In the genomic region with DNA sequence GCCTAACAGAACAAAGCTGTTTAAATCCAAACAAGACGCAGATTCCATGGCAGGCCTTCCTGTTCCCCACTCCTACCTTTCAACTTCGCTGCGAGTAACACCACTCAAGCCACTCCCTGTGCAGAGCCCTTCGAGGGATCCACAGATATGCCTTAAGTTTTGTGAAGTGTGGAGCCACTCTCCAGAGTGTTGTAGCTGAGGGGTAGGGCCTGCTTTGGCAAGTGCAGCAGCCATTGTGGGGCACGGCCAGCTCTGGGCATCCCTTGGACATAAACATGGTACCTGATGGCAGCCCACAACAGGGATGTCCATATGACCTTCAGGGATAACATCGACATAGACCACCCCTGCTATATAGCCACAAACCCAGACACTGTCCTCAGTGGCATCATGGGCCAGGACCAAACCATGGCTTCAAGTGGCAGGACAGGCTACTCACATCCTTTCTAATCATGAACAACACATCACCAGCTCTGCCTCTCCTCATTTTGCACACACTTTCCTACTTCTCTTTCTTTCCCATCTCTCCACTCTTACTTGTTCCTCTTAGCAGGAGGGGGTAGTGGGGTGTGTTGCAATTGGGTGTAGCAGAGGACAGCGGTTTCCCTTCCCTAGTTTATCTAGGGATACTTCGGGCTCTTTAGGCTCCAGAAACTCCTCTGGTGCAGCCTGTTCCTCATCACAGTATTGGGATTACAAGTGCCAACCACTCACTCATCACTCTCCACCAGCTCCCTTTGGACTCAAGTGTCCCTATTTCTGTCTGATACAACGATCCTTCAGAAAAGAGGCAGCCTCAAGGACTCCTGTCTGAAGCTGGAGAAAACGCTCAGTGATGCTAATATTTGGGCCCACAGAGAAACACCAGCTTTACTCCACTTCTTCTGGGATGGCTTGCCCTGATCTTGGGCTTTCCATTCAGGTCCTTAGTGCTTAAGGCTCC, we compare ENCODE assay signal across 32 mouse cellular contexts. TPM values are rescaled to one million over a fixed set of nuclear protein-coding genes. Genes with fewer than 3 reads are reported as not detected.
A peak's percentile ranks its signal among the peaks of the same experiment; 100 is the strongest.
DNase-seq lines count a peak whose midpoint lies in the region; ATAC-seq and TF ChIP-seq lines count a peak whose summit lies in the region.
"Had no signal": no experiment of that assay in that cellular context is flagged by ENCODE, and none has a peak within 500 bp of the region (broad histone marks: within the 10 kb centered on the region; RNA-seq: fewer than 3 reads in every experiment).

No protein-coding gene starts in this region.

- H3K4me1 ChIP-seq in heart, embryonic 11.5 days (ENCODE audit: control insufficient read depth, insufficient read depth, low read length), result peaks cover 14% of the 10 kb centered on the region
- no peaks in the 10 kb centered on the region for H3K4me1 ChIP-seq in liver, embryonic 15.5 days (replicated peaks)
- no peaks in the 10 kb centered on the region for H3K4me1 ChIP-seq in kidney, adult 2 months (ENCODE audit: control insufficient read depth, insufficient read depth, low read length)
- H3K4me1 ChIP-seq in forebrain, embryonic 10.5 days, result no peaks in the 10 kb centered on the region
- H3K4me1 ChIP-seq: limb, embryonic 12.5 days; midbrain, embryonic 12.5 days had no signal

- TF ChIP-seq CTCF in kidney, adult 2 months (conservative IDR thresholded peaks at IDR 0.05; ENCODE audit: insufficient read depth, insufficient read length, low read depth, low read length), result no peak

- WGBS in heart, embryonic 11.5 days (ENCODE audit: insufficient replicate concordance), result 57% methylated on average over 10 of the region's 10 CpGs
- 59% methylated on average over 10 of the region's 10 CpGs for WGBS in liver, embryonic 15.5 days (ENCODE audit: insufficient replicate concordance)
- 87% methylated on average over 10 of the region's 10 CpGs for WGBS in kidney, adult 2 months
- WGBS in forebrain, embryonic 10.5 days, result 89% methylated on average over 10 of the region's 10 CpGs

- H3K4me2 ChIP-seq in heart, embryonic 11.5 days, result no peak overlapping the region
- H3K4me2 ChIP-seq in liver, embryonic 15.5 days, result no peak overlapping the region; the same call in 1 of the 2 replicates
- H3K4me2 ChIP-seq: limb, embryonic 12.5 days; midbrain, embryonic 12.5 days had no signal

- no peak for TF ChIP-seq POLR2A in kidney, adult 2 months (IDR thresholded peaks at IDR 0.05; ENCODE audit: low read depth, low read length)

- no peak for DNase-seq in heart, postnatal 14 days
- no peak for DNase-seq in liver
- peak; percentile 37 for DNase-seq in skeletal muscle tissue, adult 2 months (ENCODE audit: low read depth, low spot score)
- DNase-seq in kidney, adult 2 months, result no peak
- DNase-seq in forebrain, embryonic 10.5 days (ENCODE audit: extremely low spot score, low spot score), result no peak
- DNase-seq: adrenal gland, postnatal 14 days; cerebellum, postnatal 14 days; embryo, embryonic 11 days; lung, adult 2 months; lung, postnatal 36 days; spleen, adult 18-20 months; thymus, adult 18-20 months; thymus, postnatal 4 days had no signal

- no peak overlapping the region for H3K9ac ChIP-seq in heart, embryonic 11.5 days (ENCODE audit: low read depth, low read length)
- no peak overlapping the region for H3K9ac ChIP-seq in liver, embryonic 15.5 days
- H3K9ac ChIP-seq: limb, embryonic 12.5 days; midbrain, embryonic 12.5 days had no signal

- H3K27ac ChIP-seq in heart, embryonic 11.5 days (ENCODE audit: low read depth, low read length), result 0 out of 2 replicates have a peak overlapping the region, but pooled peaks have one; percentile 55
- 0 out of 2 replicates have a peak overlapping the region, but pooled peaks have one; percentile 19 for H3K27ac ChIP-seq in liver, embryonic 15.5 days (replicated peaks)
- H3K27ac ChIP-seq in kidney, adult 2 months (ENCODE audit: insufficient read depth, low read depth, low read length), result no peak overlapping the region
- H3K27ac ChIP-seq in forebrain, embryonic 10.5 days, result no peak overlapping the region
- H3K27ac ChIP-seq: limb, embryonic 12.5 days; midbrain, embryonic 12.5 days had no signal

- H3K9me3 ChIP-seq in heart, embryonic 11.5 days (replicated peaks; ENCODE audit: control insufficient read depth, low read length), result no peaks in the 10 kb centered on the region
- H3K9me3 ChIP-seq in liver, embryonic 15.5 days (replicated peaks), result no peaks in the 10 kb centered on the region
- H3K9me3 ChIP-seq in forebrain, embryonic 10.5 days, result no peaks in the 10 kb centered on the region
- H3K9me3 ChIP-seq: G1E; limb, embryonic 12.5 days; midbrain, embryonic 12.5 days had no signal

- peaks cover 6% of the 10 kb centered on the region; the same call in 1 of the 2 replicates for H3K27me3 ChIP-seq in heart, embryonic 11.5 days (ENCODE audit: control insufficient read depth, insufficient read depth, low read length)
- no peaks in the 10 kb centered on the region for H3K27me3 ChIP-seq in liver, embryonic 15.5 days
- H3K27me3 ChIP-seq in kidney, adult 2 months (replicated peaks; ENCODE audit: control insufficient read depth, insufficient read depth, low read length), result no peaks in the 10 kb centered on the region
- no peaks in the 10 kb centered on the region for H3K27me3 ChIP-seq in forebrain, embryonic 10.5 days (ENCODE audit: poor library complexity, severe bottlenecking)
- H3K27me3 ChIP-seq: limb, embryonic 12.5 days; midbrain, embryonic 12.5 days had no signal

- no peak overlapping the region for H3K4me3 ChIP-seq in heart, embryonic 11.5 days (ENCODE audit: low read depth, low read length)
- no peak overlapping the region for H3K4me3 ChIP-seq in liver, embryonic 15.5 days (replicated peaks)
- no peak overlapping the region for H3K4me3 ChIP-seq in kidney, adult 2 months (ENCODE audit: insufficient read depth, low read depth, low read length)
- no peak overlapping the region for H3K4me3 ChIP-seq in forebrain, embryonic 10.5 days
- H3K4me3 ChIP-seq: limb, embryonic 12.5 days; midbrain, embryonic 12.5 days; myocyte had no signal

- no peaks in the 10 kb centered on the region for H3K36me3 ChIP-seq in heart, embryonic 11.5 days (ENCODE audit: control insufficient read depth, insufficient read depth, low read length)
- H3K36me3 ChIP-seq in liver, embryonic 15.5 days (replicated peaks), result no peaks in the 10 kb centered on the region
- no peaks in the 10 kb centered on the region for H3K36me3 ChIP-seq in kidney, adult 2 months (ENCODE audit: control insufficient read depth, insufficient read depth, low read length)
- H3K36me3 ChIP-seq in forebrain, embryonic 10.5 days (replicated peaks), result no peaks in the 10 kb centered on the region
- H3K36me3 ChIP-seq: G1E; limb, embryonic 12.5 days; midbrain, embryonic 12.5 days had no signal

- intact Hi-C loops in heart, postnatal 14 days (cut with DNase I), result no loop called here

- ATAC-seq in heart, embryonic 11.5 days (replicated peaks; ENCODE audit: insufficient number of reproducible peaks, low FRiP score, low TSS enrichment), result 0 out of 2 replicates have a peak, but pooled peaks have one; percentile 22
- ATAC-seq in liver, embryonic 15.5 days (ENCODE audit: insufficient read depth), result no peak; the same call in 1 of the 2 replicates
- peak; percentile 67 for ATAC-seq in granulocyte monocyte progenitor cell, adult 5-6 weeks (replicated peaks; ENCODE audit: poor library complexity, severe bottlenecking)
- ATAC-seq: activated CD4-positive, CD25-positive, alpha-beta regulatory T cell, adult 4 months; hindbrain, embryonic 16.5 days; intestine, embryonic 16.5 days had no signal

RNA-seq across cellular contexts. Expression of a gene that starts 2.7 kb away (rescaled TPM):
- polyA plus RNA-seq in heart, embryonic 11.5 days (2014; fragmentation: Nextera tagmentation; extraction: Ambion mirVana), result 65.0 and 75.3 TPM in 2 replicates
- total RNA-seq in heart, postnatal 14 days (2021), result 10 to 100 TPM; 93.0 to 99.3 TPM
- 653 and 723 TPM in 2 replicates for polyA plus RNA-seq in liver, embryonic 15.5 days (2015; fragmentation: Nextera tagmentation; extraction: Ambion mirVana)
- total RNA-seq in granulocyte monocyte progenitor cell, adult 5-6 weeks (2014; fragmentation: Nextera tagmentation), result 190 and 288 TPM in 2 replicates
- total RNA-seq in granulocyte monocyte progenitor cell, adult 5-6 weeks (2017), result 714 and 744 TPM in 2 replicates
- 42.5 and 101 TPM in 2 replicates for polyA plus RNA-seq in kidney, adult 2 months (2012; rRNA removed)
- 8.4 and 10.0 TPM in 2 replicates for polyA plus RNA-seq in forebrain, embryonic 10.5 days (2016; fragmentation: Nextera tagmentation; extraction: Ambion mirVana)

RNA-seq across cellular contexts. Expression of a gene that starts 7.8 kb away (rescaled TPM):
- polyA plus RNA-seq in heart, embryonic 11.5 days (2014; fragmentation: Nextera tagmentation; extraction: Ambion mirVana), result 7.2 and 13.3 TPM in 2 replicates
- 1 to 10 TPM; 8.6 to 9.2 TPM for total RNA-seq in heart, postnatal 14 days (2021)
- 0.18 and 0.24 TPM in 2 replicates for polyA plus RNA-seq in liver, embryonic 15.5 days (2015; fragmentation: Nextera tagmentation; extraction: Ambion mirVana)
- not detected in 2 replicates for total RNA-seq in granulocyte monocyte progenitor cell, adult 5-6 weeks (2014; fragmentation: Nextera tagmentation)
- 0.22 and 0.41 TPM in 2 replicates for total RNA-seq in granulocyte monocyte progenitor cell, adult 5-6 weeks (2017)
- 1.9 and 6.2 TPM in 2 replicates for polyA plus RNA-seq in kidney, adult 2 months (2012; rRNA removed)
- polyA plus RNA-seq in forebrain, embryonic 10.5 days (2016; fragmentation: Nextera tagmentation; extraction: Ambion mirVana), result not detected in 2 replicates
- total RNA-seq: hematopoietic stem cell, adult 5-6 weeks had no signal
- polyA plus RNA-seq: G1E; hindbrain, embryonic 16.5 days; kidney, embryonic 16.5 days; limb, embryonic 12.5 days; midbrain, embryonic 12.5 days; myocyte; neural tube, embryonic 14.5 days; stomach, embryonic 14.5 days had no signal

RNA-seq across cellular contexts. Expression of a gene that starts 46.3 kb away (rescaled TPM):
- not detected in 2 replicates for polyA plus RNA-seq in heart, embryonic 11.5 days (2014; fragmentation: Nextera tagmentation; extraction: Ambion mirVana)
- total RNA-seq in heart, postnatal 14 days (2021), result not detected
- not detected in 2 replicates for polyA plus RNA-seq in liver, embryonic 15.5 days (2015; fragmentation: Nextera tagmentation; extraction: Ambion mirVana)
- total RNA-seq in granulocyte monocyte progenitor cell, adult 5-6 weeks (2014; fragmentation: Nextera tagmentation), result not detected in 2 replicates
- not detected in 2 replicates for total RNA-seq in granulocyte monocyte progenitor cell, adult 5-6 weeks (2017)
- not detected in 2 replicates for polyA plus RNA-seq in kidney, adult 2 months (2012; rRNA removed)
- polyA plus RNA-seq in forebrain, embryonic 10.5 days (2016; fragmentation: Nextera tagmentation; extraction: Ambion mirVana), result not detected in 2 replicates
- total RNA-seq: adrenal gland, postnatal 14 days; gastrocnemius, adult 18-20 months; hematopoietic stem cell, adult 5-6 weeks; layer of hippocampus, postnatal 25 days; left cerebral cortex, postnatal 10 days had no signal
- polyA plus RNA-seq: embryonic facial prominence, embryonic 14.5 days; G1E; hindbrain, embryonic 16.5 days; intestine, embryonic 16.5 days; kidney, embryonic 16.5 days; large intestine, adult 2 months; limb, embryonic 12.5 days; midbrain, embryonic 12.5 days; myocyte; neural tube, embryonic 14.5 days; stomach, embryonic 14.5 days had no signal

Comparison
In these comparisons a context has a peak if more than half of its experiments do, and no peak if none do; other contexts are left out.
1. H3K27ac ChIP-seq: peak in heart, embryonic 11.5 days (single experiment) and liver, embryonic 15.5 days (single experiment); none in kidney, adult 2 months (single experiment) and forebrain, embryonic 10.5 days (single experiment).